ENCODE assay signal across 7 mouse cellular contexts in genomic region chr12:113157002-113157401, GRCm38 (mm10). TPM values are rescaled to one million over a fixed set of nuclear protein-coding genes. Genes with fewer than 3 reads are reported as not detected.
DNase-seq lines count a peak whose midpoint lies in the region; ATAC-seq and TF ChIP-seq lines count a peak whose summit lies in the region.

No protein-coding gene starts in this region.

- H3K9ac ChIP-seq in forebrain, embryonic 15.5 days (replicated peaks), result no peak overlapping the region; the same call in 1 of the 2 replicates
- peak overlapping the region; percentile 46 for H3K9ac ChIP-seq in limb, embryonic 15.5 days

- DNase-seq in thymus, adult 2 months, result no peak
- DNase-seq in thymus, postnatal 36 days, result no peak
- no peak for DNase-seq in ovary, postnatal 10 days (ENCODE audit: low spot score)
- DNase-seq in urinary bladder, postnatal 36 days (ENCODE audit: low spot score in 2 of 2), result no peak

- no peaks in the 10 kb centered on the region for H3K9me3 ChIP-seq in forebrain, embryonic 15.5 days
- no peaks in the 10 kb centered on the region for H3K9me3 ChIP-seq in limb, embryonic 15.5 days

- peaks cover 38% of the 10 kb centered on the region for H3K4me1 ChIP-seq in thymus, adult 2 months (replicated peaks; ENCODE audit: control insufficient read depth, insufficient read depth, low read length)
- H3K4me1 ChIP-seq in forebrain, embryonic 15.5 days, result peaks cover 24% of the 10 kb centered on the region
- peaks cover 30% of the 10 kb centered on the region for H3K4me1 ChIP-seq in limb, embryonic 15.5 days
- peaks cover 28% of the 10 kb centered on the region for H3K4me1 ChIP-seq in testis, adult 2 months (ENCODE audit: control insufficient read depth, insufficient read depth, low read length)

- no peak for TF ChIP-seq CTCF in thymus, adult 2 months (IDR thresholded peaks at IDR 0.05; ENCODE audit: borderline replicate concordance, control insufficient read depth, extremely low read depth, insufficient read depth, low read length, poor library complexity)
- no peak for TF ChIP-seq CTCF in testis, adult 2 months (IDR thresholded peaks at IDR 0.05; ENCODE audit: control insufficient read depth, insufficient read depth, insufficient replicate concordance, low read depth, low read length)

- peak overlapping the region; percentile 88 for H3K4me2 ChIP-seq in forebrain, embryonic 15.5 days (replicated peaks)
- H3K4me2 ChIP-seq in limb, embryonic 15.5 days, result peak overlapping the region; percentile 93

- ATAC-seq in forebrain, embryonic 15.5 days (replicated peaks), result no peak
- no peak for ATAC-seq in limb, embryonic 15.5 days (ENCODE audit: insufficient number of reproducible peaks, low FRiP score, low TSS enrichment, low read depth)

- no peaks in the 10 kb centered on the region for H3K27me3 ChIP-seq in thymus, adult 2 months (ENCODE audit: control insufficient read depth, insufficient read depth, low read length)
- H3K27me3 ChIP-seq in forebrain, embryonic 15.5 days, result no peaks in the 10 kb centered on the region
- 0 out of 2 replicates have a peak, but pooled peaks cover 7% of the 10 kb centered on the region for H3K27me3 ChIP-seq in limb, embryonic 15.5 days
- H3K27me3 ChIP-seq in testis, adult 2 months (ENCODE audit: control insufficient read depth, insufficient read depth, low read length), result no peaks in the 10 kb centered on the region

- no peak overlapping the region for H3K27ac ChIP-seq in thymus, adult 2 months (ENCODE audit: control insufficient read depth, insufficient read depth, low read length)
- no peak overlapping the region for H3K27ac ChIP-seq in forebrain, embryonic 15.5 days (replicated peaks)
- no peak overlapping the region for H3K27ac ChIP-seq in limb, embryonic 15.5 days
- no peak overlapping the region for H3K27ac ChIP-seq in testis, adult 2 months (ENCODE audit: control insufficient read depth, insufficient read depth, low read depth, low read length)

- TF ChIP-seq POLR2A in thymus, adult 2 months (IDR thresholded peaks at IDR 0.05; ENCODE audit: control insufficient read depth, extremely low read depth, insufficient read depth, low read length, poor library complexity), result no peak
- no peak for TF ChIP-seq POLR2A in testis, adult 2 months (IDR thresholded peaks at IDR 0.05; ENCODE audit: control insufficient read depth, low read depth, low read length)

- H3K36me3 ChIP-seq in thymus, adult 2 months (ENCODE audit: control insufficient read depth, insufficient read depth, low read length), result peaks cover 5% of the 10 kb centered on the region; the same call in 1 of the 2 replicates
- no peaks in the 10 kb centered on the region for H3K36me3 ChIP-seq in forebrain, embryonic 15.5 days
- H3K36me3 ChIP-seq in limb, embryonic 15.5 days, result peaks cover 8% of the 10 kb centered on the region
- no peaks in the 10 kb centered on the region; the same call in 1 of the 2 replicates for H3K36me3 ChIP-seq in testis, adult 2 months (ENCODE audit: control insufficient read depth, insufficient read depth, low read length)

- H3K4me3 ChIP-seq in thymus, adult 2 months (ENCODE audit: control insufficient read depth, insufficient read depth, low read length), result peak overlapping the region; percentile 85
- peak overlapping the region; percentile 56 for H3K4me3 ChIP-seq in forebrain, embryonic 15.5 days
- H3K4me3 ChIP-seq in limb, embryonic 15.5 days, result peak overlapping the region; percentile 76
- H3K4me3 ChIP-seq in testis, adult 2 months (ENCODE audit: control insufficient read depth, low read depth, low read length), result peak overlapping the region; percentile 94

- 28% methylated on average over 8 of the region's 8 CpGs for WGBS in thymus, adult 2 months
- 23% methylated on average over 8 of the region's 8 CpGs for WGBS in forebrain, embryonic 15.5 days
- whole genome bisulfite sequencing in limb, embryonic 15.5 days, result 32% methylated on average over 8 of the region's 8 CpGs

RNA-seq across cellular contexts. Expression of gene Tedc1, which starts 0.8 kb away (rescaled TPM):
- polyA plus RNA-seq in thymus, adult 2 months (2012; rRNA removed), result 96.2 and 125 TPM in 2 replicates
- polyA plus RNA-seq in forebrain, embryonic 15.5 days (2015; fragmentation: Nextera tagmentation; extraction: Ambion mirVana), result 22.6 and 24.9 TPM in 2 replicates
- polyA plus RNA-seq in limb, embryonic 15.5 days (2015; fragmentation: Nextera tagmentation; extraction: Ambion mirVana), result 25.4 and 28.5 TPM in 2 replicates
- 46.9 and 48.0 TPM in 2 replicates for polyA plus RNA-seq in testis, adult 2 months (2012; rRNA removed)

RNA-seq across cellular contexts. Expression of gene Crip1, which starts 10.9 kb away (rescaled TPM):
- polyA plus RNA-seq in thymus, adult 2 months (2012; rRNA removed), result 904 and 1,218 TPM in 2 replicates
- polyA plus RNA-seq in forebrain, embryonic 15.5 days (2015; fragmentation: Nextera tagmentation; extraction: Ambion mirVana), result 29.1 and 31.5 TPM in 2 replicates
- 560 and 613 TPM in 2 replicates for polyA plus RNA-seq in limb, embryonic 15.5 days (2015; fragmentation: Nextera tagmentation; extraction: Ambion mirVana)
- polyA plus RNA-seq in testis, adult 2 months (2012; rRNA removed), result 30.4 and 106 TPM in 2 replicates

RNA-seq across cellular contexts. Expression of gene Crip2, which starts 17.0 kb away (rescaled TPM):
- polyA plus RNA-seq in thymus, adult 2 months (2012; rRNA removed), result 95.9 and 282 TPM in 2 replicates
- 407 and 414 TPM in 2 replicates for polyA plus RNA-seq in forebrain, embryonic 15.5 days (2015; fragmentation: Nextera tagmentation; extraction: Ambion mirVana)
- polyA plus RNA-seq in limb, embryonic 15.5 days (2015; fragmentation: Nextera tagmentation; extraction: Ambion mirVana), result 113 and 182 TPM in 2 replicates
- polyA plus RNA-seq in testis, adult 2 months (2012; rRNA removed), result 178 and 179 TPM in 2 replicates

RNA-seq across cellular contexts. Expression of gene Tmem121, which starts 28.7 kb away (rescaled TPM):
- polyA plus RNA-seq in thymus, adult 2 months (2012; rRNA removed), result 47.6 and 60.9 TPM in 2 replicates
- 38.9 and 41.1 TPM in 2 replicates for polyA plus RNA-seq in forebrain, embryonic 15.5 days (2015; fragmentation: Nextera tagmentation; extraction: Ambion mirVana)
- polyA plus RNA-seq in limb, embryonic 15.5 days (2015; fragmentation: Nextera tagmentation; extraction: Ambion mirVana), result 12.7 and 17.1 TPM in 2 replicates
- polyA plus RNA-seq in testis, adult 2 months (2012; rRNA removed), result 1.0 and 1.3 TPM in 2 replicates

RNA-seq across cellular contexts. Expression of gene Mta1, which starts 58.9 kb away (rescaled TPM):
- polyA plus RNA-seq in thymus, adult 2 months (2012; rRNA removed), result 163 and 208 TPM in 2 replicates
- 15.2 and 17.9 TPM in 2 replicates for polyA plus RNA-seq in forebrain, embryonic 15.5 days (2015; fragmentation: Nextera tagmentation; extraction: Ambion mirVana)
- 10.6 and 12.9 TPM in 2 replicates for polyA plus RNA-seq in limb, embryonic 15.5 days (2015; fragmentation: Nextera tagmentation; extraction: Ambion mirVana)
- polyA plus RNA-seq in testis, adult 2 months (2012; rRNA removed), result 57.9 and 63.9 TPM in 2 replicates
